Mouse (Mus musculus) kidney, adult 2 months (tissue): ENCODE data around the gene Wdfy1.

Experiments
- CTCF ChIP-seq: fragments of 200-500 bp; conservative IDR thresholded peaks from 2 replicates; pipeline ENCODE4 v1.5.1; 2011; ENCODE audit warnings: low read depth, mild to moderate bottlenecking, control low read depth, low read length, moderate library complexity, mixed read lengths; ENCODE audit not compliant: insufficient read depth, insufficient read length
- POLR2A ChIP-seq: fragments of 200-500 bp; IDR thresholded peaks from one replicate; pipeline ENCODE4 v1.6.1; 2011; ENCODE audit warnings: low read depth, low read length, control low read depth

GRCm38 (mm10) chr1:79797084-79797483, 21.1 kb upstream of the Wdfy1 start:
- no peak for TF ChIP-seq POLR2A
- TF ChIP-seq CTCF: no peak
